Mouse (Mus musculus) embryo, embryonic 10.5 days (tissue): ENCODE measurements around the gene 1810013L24Rik.
A peak's percentile ranks its signal among the peaks of the same experiment; 100 is the strongest.
"Not testable (repeated sequence)": the region's sequence is repeated elsewhere in the genome, so short reads cannot be mapped to it uniquely, and the experiment has no call there.

Source experiments
- DNase-seq: peaks from one replicate; pipeline ENCODE4 v3.0.0-alpha.2; 2015; ENCODE audit warnings: low spot score

Gene 1810013L24Rik

DNA sequence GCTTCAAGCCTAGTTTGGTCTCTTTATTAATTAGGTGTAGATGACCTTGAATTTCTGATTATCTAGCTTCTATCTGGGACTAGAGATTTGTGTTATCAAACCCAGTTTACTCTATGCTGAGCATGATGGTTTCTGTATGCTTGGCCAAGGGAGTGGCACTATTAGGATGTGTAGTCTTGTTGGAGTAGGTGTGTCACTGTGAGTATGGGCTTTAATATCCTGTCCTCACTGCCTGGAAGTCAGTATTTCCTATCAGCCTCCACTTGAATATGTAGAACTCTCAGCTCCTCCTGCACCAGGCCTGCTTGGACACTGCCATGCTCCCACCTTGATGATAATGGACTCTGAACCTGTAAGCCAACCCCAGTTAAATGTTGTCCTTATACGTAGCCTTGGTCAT lies 7.0 kb downstream of the 1810013L24Rik start:
- no peak for DNase-seq

- DNase-seq = no peak
These were observed 7.7 kb downstream of the 1810013L24Rik start for GRCm38 (mm10) chr16:8837595-8837994.

- no peak for DNase-seq
These were observed 9.0 kb downstream of the 1810013L24Rik start for GRCm38 (mm10) chr16:8838921-8839320.

DNA sequence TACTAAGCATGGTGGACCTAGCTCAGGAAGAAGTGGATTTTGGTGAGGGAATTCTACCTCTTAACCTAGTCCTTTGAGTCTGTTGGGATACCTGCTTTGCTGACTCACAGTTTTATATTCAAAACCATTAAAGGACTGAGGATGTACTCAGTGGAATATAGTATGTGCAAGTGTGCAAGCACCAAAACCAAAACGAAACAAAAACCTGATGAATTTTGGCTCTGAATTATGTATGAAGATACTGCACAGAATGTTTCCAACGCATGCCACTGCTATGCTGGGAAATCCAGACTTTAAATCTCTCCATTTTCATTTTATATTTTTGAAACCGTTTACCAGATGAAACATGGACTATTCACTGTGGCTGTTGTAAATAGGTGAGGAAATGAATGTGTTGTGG lies 10.7 kb downstream of the 1810013L24Rik start:
- DNase-seq = no peak

GRCm38 (mm10) chr16:8842962-8843361 lies 13.1 kb downstream of the 1810013L24Rik start:
- no peak for DNase-seq

DNA sequence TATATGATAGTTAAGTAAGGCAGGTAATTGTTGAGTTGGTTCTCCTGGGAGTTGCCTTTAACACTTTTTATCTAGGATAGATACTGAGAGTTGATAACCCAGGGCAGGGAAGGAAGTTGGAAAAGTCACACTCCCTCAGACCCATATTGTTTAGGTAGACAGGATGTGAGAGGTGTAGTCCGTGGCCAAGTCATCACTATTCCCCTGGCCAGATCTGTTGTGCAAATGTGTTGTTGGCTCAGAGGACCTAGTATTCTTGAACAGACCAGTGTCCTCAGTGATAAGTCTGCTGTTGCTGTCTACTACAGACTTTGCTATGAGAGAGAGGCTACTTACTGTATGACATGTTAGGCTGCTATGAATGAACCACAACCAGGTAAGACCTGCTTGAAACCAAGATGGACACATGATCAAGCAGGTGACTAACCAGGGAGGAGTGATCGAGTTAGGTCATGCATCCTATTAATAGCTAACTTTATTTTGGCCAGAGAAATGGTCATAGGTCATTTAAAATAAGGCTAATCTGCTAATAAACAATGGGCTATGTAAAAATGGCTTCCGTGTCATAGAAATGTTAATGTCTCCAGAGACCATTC lies 13.8 kb downstream of the 1810013L24Rik start:
- DNase-seq = no peak

DNA sequence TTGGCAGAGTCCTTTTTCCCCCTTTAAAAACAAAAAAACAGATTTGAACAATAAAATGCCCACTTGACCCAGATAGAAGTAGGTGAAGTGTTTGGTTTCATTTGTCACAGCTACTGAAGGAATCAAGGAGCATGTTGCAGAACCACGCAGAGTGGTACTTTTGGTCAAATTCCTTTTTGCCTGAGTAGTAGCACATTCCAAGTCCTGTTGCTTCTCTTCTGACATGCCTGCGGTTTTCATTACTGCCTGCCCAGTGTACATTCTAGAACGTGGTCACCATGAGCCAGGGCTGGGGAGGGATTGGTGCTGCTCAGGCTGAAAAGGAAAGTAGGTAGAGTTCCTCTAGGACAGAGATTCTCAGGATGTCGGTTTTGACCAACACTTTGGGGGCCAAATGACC lies 16.1 kb downstream of the 1810013L24Rik start:
- DNase-seq = no peak

GRCm38 (mm10) chr16:8848309-8849068 lies 18.6 kb downstream of the 1810013L24Rik start:
- DNase-seq = no peak

- DNase-seq = no peak
These were observed 20.0 kb downstream of the 1810013L24Rik start for GRCm38 (mm10) chr16:8849929-8850328.

DNA sequence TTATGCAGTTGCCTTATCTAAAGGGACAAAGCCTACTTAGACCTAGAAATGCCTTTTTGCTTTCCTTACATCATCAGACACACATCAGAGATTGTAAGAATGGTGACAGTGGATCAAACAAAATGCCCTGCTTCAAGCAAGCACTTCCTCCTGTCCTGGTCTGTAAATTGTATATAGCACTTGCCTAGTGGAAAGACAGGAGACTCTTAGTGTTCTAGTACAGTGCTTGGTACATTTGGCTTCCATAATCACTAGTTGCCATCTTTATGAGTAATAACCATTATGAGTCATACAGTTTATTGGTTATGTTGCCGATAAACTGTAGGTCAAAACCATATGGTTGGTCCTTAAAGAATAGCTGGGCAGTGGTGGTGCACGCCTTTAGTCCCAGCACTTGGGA lies 25.2 kb downstream of the 1810013L24Rik start:
- no peak for DNase-seq

DNA sequence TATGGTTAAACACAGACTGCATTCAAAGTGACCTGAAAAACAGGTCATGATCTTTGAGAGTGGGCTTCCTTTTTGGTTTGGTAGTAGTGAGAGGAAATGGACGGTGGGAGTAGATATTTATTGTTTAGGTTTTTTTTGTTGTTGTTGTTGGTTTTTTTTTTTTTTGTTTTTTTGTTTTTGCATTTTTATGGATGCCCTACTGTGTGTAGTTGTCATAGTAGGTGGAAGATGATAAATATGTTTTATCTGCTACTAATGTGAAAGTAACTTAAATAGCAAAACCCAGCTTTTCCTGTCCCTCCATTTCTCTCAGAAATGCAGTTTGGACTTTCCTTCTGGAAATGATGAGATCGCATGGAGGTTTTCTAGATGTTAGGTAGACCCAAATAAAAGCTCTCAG lies 26.9 kb downstream of the 1810013L24Rik start:
- no peak for DNase-seq

DNA sequence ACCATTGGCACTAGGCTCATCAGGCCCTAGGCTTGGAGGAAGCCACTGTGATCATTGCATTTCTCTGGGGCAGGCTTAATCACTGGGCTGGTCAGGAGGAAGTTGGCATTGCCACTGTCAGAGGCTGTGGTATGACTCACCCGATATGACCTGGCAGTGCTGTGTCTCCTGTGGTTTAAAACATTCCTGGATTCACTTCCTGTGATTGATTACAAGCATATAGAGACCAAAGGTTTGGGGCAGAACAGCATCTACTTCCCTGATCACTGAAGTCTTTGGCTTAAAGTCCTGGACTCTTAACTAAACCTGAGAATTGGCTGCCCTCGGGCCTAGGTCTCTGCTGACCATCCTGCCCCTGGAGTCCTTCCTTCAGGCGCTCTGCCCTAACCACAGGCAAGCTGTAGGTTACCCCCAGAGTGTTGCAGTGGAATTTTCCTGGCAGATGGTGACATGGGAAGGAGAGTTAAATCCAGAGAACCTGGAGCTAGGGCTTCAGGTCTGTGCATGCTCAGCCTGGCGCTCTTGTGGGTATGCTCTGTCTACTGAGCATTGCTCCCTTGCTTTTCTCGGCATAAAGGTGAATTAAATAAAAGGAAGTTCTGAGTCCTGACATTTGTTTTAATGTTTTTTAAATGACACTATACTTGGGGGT lies 32.6 kb downstream of the 1810013L24Rik start:
- DNase-seq = no peak

DNA sequence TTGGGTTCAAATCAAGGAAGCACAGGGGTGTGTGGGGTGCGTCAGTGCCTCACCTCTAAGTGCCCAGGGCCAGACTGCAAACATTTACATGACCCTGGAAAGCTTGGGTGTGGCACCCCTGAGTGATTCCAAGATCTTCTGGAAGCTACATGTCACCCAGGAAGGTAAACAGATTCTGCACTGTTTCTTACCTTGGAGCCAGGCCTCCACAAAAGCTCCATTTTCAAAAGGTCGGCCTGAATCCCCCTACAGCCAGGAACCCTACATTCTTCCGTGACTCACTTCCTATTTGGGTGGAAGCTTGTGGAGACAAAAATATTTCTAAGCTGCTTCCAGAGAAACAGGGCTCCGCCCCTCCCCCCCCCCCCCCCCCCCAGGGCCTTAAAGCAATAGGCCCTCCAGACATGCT lies 34.3 kb downstream of the 1810013L24Rik start:
- no peak for DNase-seq

DNA sequence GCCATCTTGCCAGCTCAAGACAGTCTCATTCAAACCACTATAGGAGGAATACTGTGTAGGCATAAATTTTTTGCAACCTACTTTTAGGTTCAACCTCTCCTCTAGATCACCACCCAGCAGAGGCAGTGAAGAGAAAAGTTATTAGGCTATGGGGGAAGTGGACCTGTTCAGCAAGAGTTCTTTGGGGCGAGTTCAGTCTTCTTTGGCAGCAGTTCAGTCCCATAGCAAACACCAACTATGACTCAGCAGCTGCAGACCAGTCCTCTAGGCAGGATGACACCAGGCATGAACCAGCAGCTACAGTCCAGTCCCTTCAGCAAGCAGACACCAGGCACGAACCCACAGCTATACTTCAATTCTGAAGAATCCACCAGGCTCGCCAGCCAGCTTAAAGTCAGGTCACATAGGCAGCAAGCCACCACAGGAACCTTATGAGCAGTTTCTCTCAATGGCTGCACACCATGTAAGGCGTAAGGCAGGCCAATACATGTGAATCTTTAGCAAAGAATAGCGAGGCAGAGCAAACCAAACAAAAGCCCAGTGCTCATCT lies 37.6 kb downstream of the 1810013L24Rik start:
- no peak for DNase-seq

- no peak for DNase-seq
These were observed 38.6 kb downstream of the 1810013L24Rik start for GRCm38 (mm10) chr16:8868506-8868905.

- peak; percentile 80 for DNase-seq
These were observed 39.8 kb downstream of the 1810013L24Rik start for GRCm38 (mm10) chr16:8869715-8870114.

DNA sequence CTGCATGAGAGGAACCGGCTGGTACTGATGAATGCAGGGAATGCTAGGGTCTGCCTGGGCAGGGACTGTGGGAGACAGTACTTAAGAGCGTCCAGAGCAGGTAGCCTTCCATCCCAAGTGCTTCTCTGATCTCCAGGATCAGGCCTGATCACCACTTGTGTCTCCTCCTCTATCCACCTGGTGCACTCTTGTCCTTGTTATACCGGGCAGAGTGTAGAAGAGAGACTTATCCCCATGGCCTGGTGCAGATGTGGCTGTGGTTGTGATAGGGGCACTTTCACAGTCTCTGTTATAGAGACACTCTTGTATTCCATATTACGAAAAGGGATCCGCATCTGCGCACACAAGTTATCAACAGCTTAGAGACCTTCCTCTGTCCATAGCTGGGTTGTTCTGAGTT lies 41.5 kb downstream of the 1810013L24Rik start:
- DNase-seq = no peak

DNA sequence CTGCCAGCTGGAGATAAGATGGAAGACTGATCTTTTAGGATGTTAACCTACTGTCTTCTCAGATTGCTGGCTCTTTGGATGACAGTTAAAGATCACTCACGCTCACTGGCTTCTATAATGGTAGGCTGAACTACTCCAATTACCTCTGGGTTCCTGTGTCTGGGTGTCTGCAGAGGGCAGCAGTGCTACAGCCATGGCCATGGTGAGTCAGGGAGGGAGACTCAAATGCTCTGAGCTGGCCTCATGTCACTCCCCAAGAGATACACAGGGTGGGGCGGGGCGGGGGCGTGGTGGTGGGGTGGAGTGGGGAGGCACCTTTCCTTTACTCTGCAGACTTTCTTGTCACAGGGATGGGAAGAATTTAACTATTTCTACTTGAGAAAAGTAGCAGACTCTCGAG lies 42.1 kb downstream of the 1810013L24Rik start:
- DNase-seq = peak; percentile 34

GRCm38 (mm10) chr16:8872486-8872885 lies 42.6 kb downstream of the 1810013L24Rik start:
- no peak for DNase-seq

- DNase-seq = peak; percentile 39
These were observed 50.2 kb downstream of the 1810013L24Rik start for GRCm38 (mm10) chr16:8880076-8880475.

DNA sequence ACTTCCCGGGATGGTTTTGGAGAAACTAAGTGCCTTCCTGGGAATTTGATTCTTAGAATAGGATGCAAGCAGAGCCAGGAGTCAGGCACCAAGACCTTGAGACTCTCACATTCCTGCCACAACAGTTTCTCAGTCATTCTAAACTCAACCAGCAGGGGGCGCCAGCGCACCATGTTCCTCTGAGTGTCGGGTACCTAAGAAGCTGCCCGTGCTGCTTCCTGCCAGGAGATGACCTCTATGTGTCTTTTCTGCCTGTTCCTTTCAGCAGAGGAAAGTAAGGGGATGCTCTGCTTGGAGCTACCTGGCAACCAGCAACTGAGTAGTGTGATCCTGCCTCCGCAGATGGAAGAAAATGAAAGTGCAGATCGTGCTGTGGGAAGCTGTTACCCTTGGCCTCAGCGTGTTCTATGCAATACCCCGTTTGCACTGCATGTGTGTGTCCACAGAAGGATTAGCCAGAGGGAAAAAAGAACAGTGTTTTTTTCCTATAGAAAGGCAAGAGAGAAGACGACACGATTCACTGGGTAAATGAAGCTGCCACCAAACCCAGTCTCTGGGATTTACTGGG lies 53.9 kb downstream of the 1810013L24Rik start:
- DNase-seq = peak; percentile 95

- DNase-seq = not testable (repeated sequence)
These were observed 64.3 kb downstream of the 1810013L24Rik start for GRCm38 (mm10) chr16:8894214-8894613.

- no peak for DNase-seq
These were observed 65.4 kb downstream of the 1810013L24Rik start for GRCm38 (mm10) chr16:8895301-8895700.
